1 mouse cellular context compared by ENCODE assay signal in genomic region chr7:109958843-109959715, GRCm38 (mm10).
TF ChIP-seq lines count a peak whose summit lies in the region.

No protein-coding gene starts in this region.

TF ChIP-seq in CH12.LX, 34 proteins besides CTCF, POLR2A, EP300 and RAD21 (continued from another document):
- TF ChIP-seq MEF2A (IDR thresholded peaks at IDR 0.05; ENCODE audit: borderline replicate concordance, low read depth, low read length) (peak; percentile 57), UBTF (IDR thresholded peaks at IDR 0.05; ENCODE audit: low read depth, low read length) (0 out of 2 replicates have a peak, but pooled peaks have one; percentile 24), MAFK (IDR thresholded peaks at IDR 0.05; ENCODE audit: insufficient replicate concordance, low read length) (0 out of 2 replicates have a peak, but pooled peaks have one; percentile 57), SIN3A (IDR thresholded peaks at IDR 0.05; ENCODE audit: low read length) (peak; percentile 82; the same call in 1 of the 2 replicates), JUND (conservative IDR thresholded peaks at IDR 0.05; ENCODE audit: low read depth, low read length) (0 out of 2 replicates have a peak, but pooled peaks have one; percentile 36), USF2 (conservative IDR thresholded peaks at IDR 0.05; ENCODE audit: low read depth, low read length) (no peak), GABPA (IDR thresholded peaks at IDR 0.05; ENCODE audit: insufficient replicate concordance, low read depth, low read length) (no peak), USF1 (IDR thresholded peaks at IDR 0.05; ENCODE audit: low read depth, low read length) (no peak), NRF1 (IDR thresholded peaks at IDR 0.05; ENCODE audit: low read depth, low read length) (peak; percentile 37; the same call in 1 of the 2 replicates), RCOR1 (conservative IDR thresholded peaks at IDR 0.05; ENCODE audit: low read depth, low read length) (peak; percentile 73; the same call in 1 of the 2 replicates), ZC3H11A (IDR thresholded peaks at IDR 0.05; ENCODE audit: low read depth, low read length) (no peak), MAX (IDR thresholded peaks at IDR 0.05; ENCODE audit: low read length) (peak; percentile 74), BHLHE40 (IDR thresholded peaks at IDR 0.05; ENCODE audit: low read depth, low read length) (peak; percentile 70), CHD2 (IDR thresholded peaks at IDR 0.05; ENCODE audit: low read length) (0 out of 2 replicates have a peak, but pooled peaks have one; percentile 44), NELFE (IDR thresholded peaks at IDR 0.05; ENCODE audit: low read depth, low read length) (no peak), MXI1 (IDR thresholded peaks at IDR 0.05; ENCODE audit: low read depth, low read length) (peak; percentile 85), ZNF384 (IDR thresholded peaks at IDR 0.05; ENCODE audit: low read depth, low read length) (peak; percentile 54), ETS1 (conservative IDR thresholded peaks at IDR 0.05; ENCODE audit: low read depth, low read length) (peak; percentile 61), IRF4 (IDR thresholded peaks at IDR 0.05; ENCODE audit: low read depth, low read length) (peak; percentile 74), KAT2A (IDR thresholded peaks at IDR 0.05; ENCODE audit: insufficient replicate concordance, low read length) (no peak), ZMIZ1 (IDR thresholded peaks at IDR 0.05; ENCODE audit: low read depth, low read length) (no peak), POLR2AphosphoS2 (IDR thresholded peaks at IDR 0.05; ENCODE audit: low read depth, low read length) (no peak), MYC (IDR thresholded peaks at IDR 0.05; ENCODE audit: low read depth, low read length) (peak; percentile 30; the same call in 1 of the 2 replicates)
